Mouse (Mus musculus) embryonic facial prominence, embryonic 14.5 days (tissue): ENCODE data around the gene Grin2d. TPM values are rescaled to one million over a fixed set of nuclear protein-coding genes. Genes with fewer than 3 reads are reported as not detected.
A peak's percentile ranks its signal among the peaks of the same experiment; 100 is the strongest.
"Not testable (repeated sequence)": the region's sequence is repeated elsewhere in the genome, so short reads cannot be mapped to it uniquely, and the experiment has no call there.

Experiments used
- ATAC-seq: fragments of 200-750 bp; cut with Nextera tagmentation; 2 replicates; pipeline ENCODE4 v1.8.0; 2017; ENCODE audit warnings: low read depth, moderate number of reproducible peaks, moderate TSS enrichment
- DNase-seq: peaks from one replicate; pipeline ENCODE4 v3.0.0-alpha.2; 2015; ENCODE audit warnings: low spot score
- H3K27ac ChIP-seq: fragments of 300-500 bp; sonication (generic); replicated peaks from 2 replicates; pipeline ENCODE4 v1.5.1; 2014; ENCODE audit warnings: low read depth, mild to moderate bottlenecking, low read length, moderate library complexity
- H3K27me3 ChIP-seq: fragments of 300-500 bp; sonication (generic); replicated peaks from 2 replicates; pipeline ENCODE4 v1.6.1; 2014; ENCODE audit warnings: low read length; ENCODE audit not compliant: control insufficient read depth, insufficient read depth
- H3K36me3 ChIP-seq: fragments of 300-500 bp; sonication (generic); 2 replicates; pipeline ENCODE4 v1.6.1; 2014; ENCODE audit warnings: low read length, mixed read lengths; ENCODE audit not compliant: control insufficient read depth, insufficient read depth
- H3K4me1 ChIP-seq: fragments of 300-500 bp; sonication (generic); 2 replicates; pipeline ENCODE4 v1.6.1; 2014; ENCODE audit warnings: antibody characterized with exemption, low read length; ENCODE audit not compliant: control insufficient read depth, insufficient read depth
- H3K4me2 ChIP-seq: fragments of 300-500 bp; sonication (generic); 2 replicates; pipeline ENCODE4 v1.6.1; 2014; ENCODE audit warnings: low read depth, mild to moderate bottlenecking, low read length, moderate library complexity, mixed read lengths
- H3K4me3 ChIP-seq: fragments of 300-500 bp; sonication (generic); 2 replicates; pipeline ENCODE4 v1.5.1; 2014; ENCODE audit warnings: low read depth, mild to moderate bottlenecking, low read length
- H3K9ac ChIP-seq: fragments of 300-500 bp; sonication (generic); 2 replicates; pipeline ENCODE4 v1.6.1; 2014; ENCODE audit warnings: low read depth, mild to moderate bottlenecking, low read length, moderate library complexity, mixed read lengths
- H3K9me3 ChIP-seq: fragments of 300-500 bp; sonication (generic); 2 replicates; pipeline ENCODE4 v1.6.1; 2016; ENCODE audit warnings: low read length; ENCODE audit not compliant: control insufficient read depth
- WGBS: fragments of 180-500 bp; shearing (Covaris S2); extraction: QIAGEN DNeasy Blood & Tissue Kit; methylation state at CpG from one replicate; pipeline ENCODE4 v1.1.7; 2014; 5-methylcytosine and 5-hydroxymethylcytosine counted together
- polyA plus RNA-seq: library from polyadenylated mRNA; unstranded; fragments of >200 nt; fragmentation: Nextera tagmentation; extraction: Ambion mirVana; gene quantifications from 2 replicates; pipeline ENCODE4 v1.2.1, GENCODE M21; 2014

Grin2d gene
- polyA plus RNA-seq, 1 experiment from 2014 or later: 1.0 TPM

- H3K4me1 ChIP-seq: no peaks in the 10 kb centered on the region
- no peak overlapping the region for H3K27ac ChIP-seq
- H3K9ac ChIP-seq: no peak overlapping the region
- no peaks in the 10 kb centered on the region for H3K27me3 ChIP-seq
- DNase-seq: no peak
- no peak overlapping the region for H3K4me2 ChIP-seq
- no peak for ATAC-seq
- peaks cover 25% of the 10 kb centered on the region for H3K36me3 ChIP-seq
- no peaks in the 10 kb centered on the region for H3K9me3 ChIP-seq
- H3K4me3 ChIP-seq: no peak overlapping the region
Observed at GRCm38 (mm10) chr7:45908384-45908783, 30.2 kb upstream of the Grin2d start.

GRCm38 (mm10) chr7:45906622-45907021 is 28.4 kb upstream of the Grin2d start:
- Histone ChIP-seq H3K4me2 (no peak overlapping the region), H3K4me1 (no peaks in the 10 kb centered on the region), H3K36me3 (peaks cover 25% of the 10 kb centered on the region), H3K27me3 (no peaks in the 10 kb centered on the region), H3K9ac (no peak overlapping the region), H3K27ac (no peak overlapping the region), H3K4me3 (no peak overlapping the region), H3K9me3 (no peaks in the 10 kb centered on the region)
- no peak for ATAC-seq
- WGBS: 83% methylated on average over 9 of the region's 9 CpGs
- DNase-seq: no peak

GRCm38 (mm10) chr7:45902481-45903002 is 24.4 kb upstream of the Grin2d start:
- Histone ChIP-seq H3K27me3 (no peaks in the 10 kb centered on the region), H3K36me3 (no peaks in the 10 kb centered on the region), H3K9ac (no peak overlapping the region), H3K27ac (no peak overlapping the region), H3K4me3 (no peak overlapping the region), H3K4me2 (no peak overlapping the region), H3K4me1 (no peaks in the 10 kb centered on the region; the same call in 1 of the 2 replicates), H3K9me3 (no peaks in the 10 kb centered on the region)
- DNase-seq (no peak), ATAC-seq (no peak)
- WGBS: 70% methylated on average over 9 of the region's 12 CpGs

- H3K4me1 ChIP-seq: no peaks in the 10 kb centered on the region; the same call in 1 of the 2 replicates
- no peak overlapping the region for H3K4me2 ChIP-seq
- no peaks in the 10 kb centered on the region for H3K9me3 ChIP-seq
- WGBS: 65% methylated on average over 4 of the region's 5 CpGs
- DNase-seq (no peak), ATAC-seq (no peak)
- no peaks in the 10 kb centered on the region for H3K36me3 ChIP-seq
- no peak overlapping the region for H3K9ac ChIP-seq
- no peak overlapping the region for H3K27ac ChIP-seq
- H3K27me3 ChIP-seq: no peaks in the 10 kb centered on the region
- no peak overlapping the region for H3K4me3 ChIP-seq
Observed at GRCm38 (mm10) chr7:45901562-45901961, 23.4 kb upstream of the Grin2d start.

GRCm38 (mm10) chr7:45898125-45898524 is 19.9 kb upstream of the Grin2d start:
- WGBS: 65% methylated on average over 4 of the region's 4 CpGs
- DNase-seq: peak; percentile 48
- ATAC-seq, H3K9ac ChIP-seq, H3K4me1 ChIP-seq, H3K36me3 ChIP-seq, H3K9me3 ChIP-seq, H3K27ac ChIP-seq, H3K4me3 ChIP-seq, H3K27me3 ChIP-seq: not testable (repeated sequence)
- peak overlapping the region; percentile 92 for H3K4me2 ChIP-seq

GRCm38 (mm10) chr7:45897258-45897757 is 19.1 kb upstream of the Grin2d start:
- Histone ChIP-seq H3K9ac (peak overlapping the region; percentile 69), H3K27ac (peak overlapping the region; percentile 49), H3K36me3 (no peaks in the 10 kb centered on the region), H3K9me3 (no peaks in the 10 kb centered on the region), H3K4me2 (peak overlapping the region; percentile 92), H3K27me3 (no peaks in the 10 kb centered on the region), H3K4me1 (no peaks in the 10 kb centered on the region; the same call in 1 of the 2 replicates), H3K4me3 (peak overlapping the region; percentile 51)
- WGBS: 2% methylated on average over 16 of the region's 19 CpGs
- ATAC-seq (peak; percentile 67), DNase-seq (peak; percentile 77)

- peak within 1 kb of the TSS; percentile 50 for H3K27ac ChIP-seq
- ATAC-seq (peak; percentile 91), DNase-seq (peak; percentile 99)
- peak within 1 kb of the TSS; percentile 69 for H3K9ac ChIP-seq
- H3K4me3 ChIP-seq: peak within 1 kb of the TSS; percentile 51
- no peaks in the 10 kb centered on the region for H3K9me3 ChIP-seq
- no peaks in the 10 kb centered on the region for H3K27me3 ChIP-seq
- H3K36me3 ChIP-seq: no peaks in the 10 kb centered on the region
- WGBS: 1% methylated on average over 39 of the region's 40 CpGs
- peak within 1 kb of the TSS; percentile 92 for H3K4me2 ChIP-seq
- no peaks in the 10 kb centered on the region; the same call in 1 of the 2 replicates for H3K4me1 ChIP-seq
Observed at GRCm38 (mm10) chr7:45896517-45897257, 18.5 kb upstream of the Grin2d start, which contains the start of the genes Syngr4 and Tmem143. Syngr4 (minus strand) TSS chr7:45896714. Tmem143 (plus strand) TSS chr7:45896941.

- Histone ChIP-seq H3K27ac (peak overlapping the region; percentile 50; the same call in 1 of the 2 replicates), H3K9me3 (no peaks in the 10 kb centered on the region), H3K9ac (no peak overlapping the region), H3K36me3 (no peaks in the 10 kb centered on the region), H3K4me1 (no peaks in the 10 kb centered on the region; the same call in 1 of the 2 replicates), H3K4me2 (peak overlapping the region; percentile 92), H3K4me3 (peak overlapping the region; percentile 51), H3K27me3 (no peaks in the 10 kb centered on the region)
- DNase-seq (no peak), ATAC-seq (no peak)
- WGBS: 74% methylated on average over 6 of the region's 6 CpGs
Observed at GRCm38 (mm10) chr7:45895931-45896516, 17.8 kb upstream of the Grin2d start.
